Mouse (Mus musculus): ENCODE results near the gene Fmn2. TPM values are rescaled to one million over a fixed set of nuclear protein-coding genes. Genes with fewer than 3 reads are reported as not detected.
A peak's percentile ranks its signal among the peaks of the same experiment; 100 is the strongest.

Gene Fmn2
- polyA plus RNA-seq, 1 experiment: 0.72 TPM

- Histone ChIP-seq H3K27ac (ENCODE audit: insufficient read depth, low read length) (0 out of 2 replicates have a peak overlapping the region, but pooled peaks have one; percentile 16), H3K4me1 (ENCODE audit: control insufficient read depth, insufficient read depth, low read length) (no peaks in the 10 kb centered on the region), H3K4me3 (ENCODE audit: insufficient read depth, low read length) (no peak overlapping the region)
- TF ChIP-seq CTCF (IDR thresholded peaks at IDR 0.05; ENCODE audit: borderline replicate concordance, insufficient read depth, low read length) (no peak), POLR2A (IDR thresholded peaks at IDR 0.05; ENCODE audit: low read depth, low read length) (no peak)
Measured at GRCm38 (mm10) chr1:174738958-174739357, 237.3 kb downstream of the Fmn2 start.

GRCm38 (mm10) chr1:174742667-174743066, 241.0 kb downstream of the Fmn2 start:
- Histone ChIP-seq H3K27ac (ENCODE audit: insufficient read depth, low read length) (no peak overlapping the region), H3K4me3 (ENCODE audit: insufficient read depth, low read length) (no peak overlapping the region), H3K4me1 (ENCODE audit: control insufficient read depth, insufficient read depth, low read length) (no peaks in the 10 kb centered on the region)
- TF ChIP-seq POLR2A (IDR thresholded peaks at IDR 0.05; ENCODE audit: low read depth, low read length) (no peak), CTCF (IDR thresholded peaks at IDR 0.05; ENCODE audit: borderline replicate concordance, insufficient read depth, low read length) (no peak)

- no peak overlapping the region for H3K4me3 ChIP-seq (ENCODE audit: insufficient read depth, low read length)
- H3K27ac ChIP-seq (ENCODE audit: insufficient read depth, low read length): no peak overlapping the region
- TF ChIP-seq CTCF (IDR thresholded peaks at IDR 0.05; ENCODE audit: borderline replicate concordance, insufficient read depth, low read length): no peak
- TF ChIP-seq POLR2A (IDR thresholded peaks at IDR 0.05; ENCODE audit: low read depth, low read length): no peak
- H3K4me1 ChIP-seq (ENCODE audit: control insufficient read depth, insufficient read depth, low read length): no peaks in the 10 kb centered on the region
Measured at GRCm38 (mm10) chr1:174748520-174748919, 246.9 kb downstream of the Fmn2 start.

- Histone ChIP-seq H3K27ac (ENCODE audit: insufficient read depth, low read length) (no peak overlapping the region), H3K4me1 (ENCODE audit: control insufficient read depth, insufficient read depth, low read length) (no peaks in the 10 kb centered on the region), H3K4me3 (ENCODE audit: insufficient read depth, low read length) (no peak overlapping the region)
- TF ChIP-seq POLR2A (IDR thresholded peaks at IDR 0.05; ENCODE audit: low read depth, low read length) (no peak), CTCF (IDR thresholded peaks at IDR 0.05; ENCODE audit: borderline replicate concordance, insufficient read depth, low read length) (no peak)
Measured at GRCm38 (mm10) chr1:174750893-174751461, 249.4 kb downstream of the Fmn2 start.

- Histone ChIP-seq H3K4me3 (ENCODE audit: insufficient read depth, low read length) (no peak overlapping the region), H3K27ac (ENCODE audit: insufficient read depth, low read length) (no peak overlapping the region), H3K4me1 (ENCODE audit: control insufficient read depth, insufficient read depth, low read length) (no peaks in the 10 kb centered on the region)
- TF ChIP-seq POLR2A (IDR thresholded peaks at IDR 0.05; ENCODE audit: low read depth, low read length) (no peak), CTCF (IDR thresholded peaks at IDR 0.05; ENCODE audit: borderline replicate concordance, insufficient read depth, low read length) (no peak)
Measured at GRCm38 (mm10) chr1:174759354-174759753, 257.7 kb downstream of the Fmn2 start.

- Histone ChIP-seq H3K4me1 (ENCODE audit: control insufficient read depth, insufficient read depth, low read length) (no peaks in the 10 kb centered on the region), H3K27ac (ENCODE audit: insufficient read depth, low read length) (no peak overlapping the region), H3K4me3 (ENCODE audit: insufficient read depth, low read length) (no peak overlapping the region)
- no peak for TF ChIP-seq POLR2A (IDR thresholded peaks at IDR 0.05; ENCODE audit: low read depth, low read length)
- no peak for TF ChIP-seq CTCF (IDR thresholded peaks at IDR 0.05; ENCODE audit: borderline replicate concordance, insufficient read depth, low read length)
Measured at GRCm38 (mm10) chr1:174765757-174766156, 264.1 kb downstream of the Fmn2 start.

GRCm38 (mm10) chr1:174766852-174767251, 265.2 kb downstream of the Fmn2 start:
- H3K4me1 ChIP-seq (ENCODE audit: control insufficient read depth, insufficient read depth, low read length): peaks cover 2% of the 10 kb centered on the region; the same call in 1 of the 2 replicates
- no peak overlapping the region for H3K4me3 ChIP-seq (ENCODE audit: insufficient read depth, low read length)
- H3K27ac ChIP-seq (ENCODE audit: insufficient read depth, low read length): no peak overlapping the region
- no peak for TF ChIP-seq POLR2A (IDR thresholded peaks at IDR 0.05; ENCODE audit: low read depth, low read length)
- no peak for TF ChIP-seq CTCF (IDR thresholded peaks at IDR 0.05; ENCODE audit: borderline replicate concordance, insufficient read depth, low read length)

- peaks cover 3% of the 10 kb centered on the region; the same call in 1 of the 2 replicates for H3K4me1 ChIP-seq (ENCODE audit: control insufficient read depth, insufficient read depth, low read length)
- H3K4me3 ChIP-seq (ENCODE audit: insufficient read depth, low read length): no peak overlapping the region
- TF ChIP-seq POLR2A (IDR thresholded peaks at IDR 0.05; ENCODE audit: low read depth, low read length) (no peak), CTCF (IDR thresholded peaks at IDR 0.05; ENCODE audit: borderline replicate concordance, insufficient read depth, low read length) (no peak)
- H3K27ac ChIP-seq (ENCODE audit: insufficient read depth, low read length): peak overlapping the region; percentile 4; the same call in 1 of the 2 replicates
Measured at GRCm38 (mm10) chr1:174771871-174772281, 270.3 kb downstream of the Fmn2 start.

- TF ChIP-seq CTCF (IDR thresholded peaks at IDR 0.05; ENCODE audit: borderline replicate concordance, insufficient read depth, low read length) (no peak), POLR2A (IDR thresholded peaks at IDR 0.05; ENCODE audit: low read depth, low read length) (no peak)
- H3K4me3 ChIP-seq (ENCODE audit: insufficient read depth, low read length): no peak overlapping the region
- H3K27ac ChIP-seq (ENCODE audit: insufficient read depth, low read length): no peak overlapping the region
- no peaks in the 10 kb centered on the region for H3K4me1 ChIP-seq (ENCODE audit: control insufficient read depth, insufficient read depth, low read length)
Measured at GRCm38 (mm10) chr1:174781037-174781436, 279.4 kb downstream of the Fmn2 start.

- no peak overlapping the region for H3K27ac ChIP-seq (ENCODE audit: insufficient read depth, low read length)
- no peak overlapping the region for H3K4me3 ChIP-seq (ENCODE audit: insufficient read depth, low read length)
- H3K4me1 ChIP-seq (ENCODE audit: control insufficient read depth, insufficient read depth, low read length): no peaks in the 10 kb centered on the region
- TF ChIP-seq CTCF (IDR thresholded peaks at IDR 0.05; ENCODE audit: borderline replicate concordance, insufficient read depth, low read length): no peak
- no peak for TF ChIP-seq POLR2A (IDR thresholded peaks at IDR 0.05; ENCODE audit: low read depth, low read length)
Measured at GRCm38 (mm10) chr1:174788617-174789016, 287.0 kb downstream of the Fmn2 start.
